Mouse (Mus musculus) neural tube, embryonic 15.5 days (tissue): ENCODE measurements around the gene Mef2a. TPM values are rescaled to one million over a fixed set of nuclear protein-coding genes. Genes with fewer than 3 reads are reported as not detected.

Experiments
- ATAC-seq: fragments of 200-750 bp; cut with Nextera tagmentation; 2 replicates; pipeline ENCODE4 v1.8.0; 2017; ENCODE audit warnings: mild to moderate bottlenecking, moderate TSS enrichment, moderate library complexity; ENCODE audit not compliant: low FRiP score
- H3K27ac ChIP-seq: fragments of 300-500 bp; sonication (generic); replicated peaks from 2 replicates; pipeline ENCODE4 v1.5.1; 2015; ENCODE audit warnings: mild to moderate bottlenecking, inconsistent platforms
- H3K27me3 ChIP-seq: fragments of 300-500 bp; sonication (generic); replicated peaks from 2 replicates; pipeline ENCODE4 v1.6.1; 2015; ENCODE audit warnings: inconsistent platforms
- H3K36me3 ChIP-seq: fragments of 300-500 bp; sonication (generic); 2 replicates; pipeline ENCODE4 v1.6.1; 2015; ENCODE audit warnings: inconsistent platforms
- H3K4me1 ChIP-seq: fragments of 300-500 bp; sonication (generic); 2 replicates; pipeline ENCODE4 v1.6.1; 2015; ENCODE audit warnings: inconsistent platforms
- H3K4me2 ChIP-seq: fragments of 300-500 bp; sonication (generic); 2 replicates; pipeline ENCODE4 v1.6.1; 2015; ENCODE audit warnings: inconsistent platforms, mild to moderate bottlenecking, moderate library complexity
- H3K4me3 ChIP-seq: fragments of 300-500 bp; sonication (generic); replicated peaks from 2 replicates; pipeline ENCODE4 v1.5.1; 2015; ENCODE audit warnings: mild to moderate bottlenecking, inconsistent platforms
- H3K9ac ChIP-seq: fragments of 300-500 bp; sonication (generic); replicated peaks from 2 replicates; pipeline ENCODE4 v1.6.1; 2015; ENCODE audit warnings: mild to moderate bottlenecking, inconsistent platforms
- H3K9me3 ChIP-seq: fragments of 300-500 bp; sonication (generic); replicated peaks from 2 replicates; pipeline ENCODE4 v1.6.1; 2016; ENCODE audit warnings: inconsistent platforms
- WGBS: fragments of 180-500 bp; shearing (Covaris S2); methylation state at CpG from one replicate; pipeline ENCODE4 v1.1.7; 2015; ENCODE audit warnings: mixed read lengths; 5-methylcytosine and 5-hydroxymethylcytosine counted together
- polyA plus RNA-seq: library from polyadenylated mRNA; unstranded; fragments of >200 nt; fragmentation: Nextera tagmentation; extraction: Ambion mirVana; gene quantifications from 2 replicates; pipeline ENCODE4 v1.2.1, GENCODE M21; 2015

Mef2a gene
- polyA plus RNA-seq, 1 experiment from 2014 or later = 30.1 TPM

DNA sequence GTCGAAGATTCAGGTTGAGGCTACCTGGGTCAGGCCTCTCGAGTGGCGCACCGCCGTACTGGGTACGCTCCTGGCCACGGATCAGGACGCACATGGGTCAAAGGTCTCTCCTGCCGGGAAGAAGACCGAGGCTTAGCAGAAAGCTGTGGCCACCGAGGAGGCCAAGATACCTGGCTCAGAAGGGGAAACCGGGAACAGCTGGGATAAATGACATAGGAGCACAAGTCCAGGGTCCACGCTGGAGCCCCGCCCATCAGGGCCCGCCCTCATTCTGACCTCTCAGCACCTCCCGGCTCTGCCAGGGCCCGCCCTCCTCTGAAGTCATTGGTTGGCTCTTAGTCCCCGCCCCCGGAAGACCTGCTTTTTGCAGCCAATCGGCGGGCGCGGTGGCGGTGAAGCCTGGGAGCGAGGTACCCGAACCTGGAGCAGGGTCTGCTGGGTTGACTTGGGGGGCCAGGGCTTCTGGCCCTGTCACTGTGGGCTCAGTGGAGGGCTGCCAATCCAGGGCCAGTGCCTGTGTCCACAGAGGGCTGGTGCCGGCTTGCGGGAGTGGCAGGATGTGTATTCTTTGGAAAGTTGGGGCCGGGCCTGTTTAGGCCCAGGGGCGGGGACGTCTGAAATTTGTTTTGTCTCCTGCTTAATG is 150.3 kb downstream of the Mef2a start, which contains the start of gene Lysmd4:
Gene Lysmd4, plus strand, starts transcription at position 325 of the 643 bp plus-strand sequence.
- Histone ChIP-seq H3K9me3 (no peaks in the 10 kb centered on the region), H3K27ac (peak within 1 kb of the TSS; percentile 68), H3K4me1 (peaks cover 24% of the 10 kb centered on the region), H3K4me3 (peak within 1 kb of the TSS; percentile 75), H3K27me3 (no peaks in the 10 kb centered on the region), H3K9ac (peak within 1 kb of the TSS; percentile 81), H3K36me3 (peaks cover 18% of the 10 kb centered on the region), H3K4me2 (peak within 1 kb of the TSS; percentile 92)
- peak; percentile 98 for ATAC-seq
- 4% methylated on average over 31 of the region's 31 CpGs for WGBS

DNA sequence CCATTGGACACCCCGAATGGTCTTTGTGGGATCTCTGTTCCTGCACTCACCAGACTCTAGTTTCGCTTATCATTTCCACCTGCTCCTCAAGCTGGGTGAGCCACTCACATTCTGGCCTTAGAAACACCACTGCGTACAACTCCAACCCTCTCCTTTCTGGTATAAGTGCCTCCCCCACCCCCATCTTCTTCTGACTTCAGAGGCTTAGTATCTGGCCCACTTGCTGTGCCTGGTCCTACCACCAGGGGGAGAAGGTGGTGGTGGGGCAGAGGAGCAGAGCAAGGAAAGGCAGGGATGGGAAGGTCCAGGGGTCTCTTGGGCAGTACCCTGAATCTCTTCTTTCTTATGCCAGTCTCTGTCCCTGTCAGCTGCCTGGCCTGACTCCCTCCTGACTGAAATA is 155.6 kb downstream of the Mef2a start:
- H3K27me3 ChIP-seq = no peaks in the 10 kb centered on the region
- H3K27ac ChIP-seq = no peak overlapping the region
- 0 out of 2 replicates have a peak, but pooled peaks cover 5% of the 10 kb centered on the region for H3K4me1 ChIP-seq
- H3K9ac ChIP-seq = no peak overlapping the region
- ATAC-seq = no peak
- no peaks in the 10 kb centered on the region for H3K36me3 ChIP-seq
- WGBS = 78% methylated on average over 3 of the region's 3 CpGs
- H3K4me2 ChIP-seq = no peak overlapping the region
- H3K4me3 ChIP-seq = no peak overlapping the region
- H3K9me3 ChIP-seq = no peaks in the 10 kb centered on the region

- Histone ChIP-seq H3K9ac (no peak overlapping the region), H3K27me3 (no peaks in the 10 kb centered on the region), H3K27ac (no peak overlapping the region), H3K4me1 (no peaks in the 10 kb centered on the region), H3K4me3 (no peak overlapping the region), H3K36me3 (no peaks in the 10 kb centered on the region), H3K9me3 (no peaks in the 10 kb centered on the region), H3K4me2 (no peak overlapping the region)
- no peak for ATAC-seq
- 90% methylated on average over 6 of the region's 6 CpGs for WGBS
Observed at GRCm38 (mm10) chr7:67216351-67216750, 156.3 kb downstream of the Mef2a start.

DNA sequence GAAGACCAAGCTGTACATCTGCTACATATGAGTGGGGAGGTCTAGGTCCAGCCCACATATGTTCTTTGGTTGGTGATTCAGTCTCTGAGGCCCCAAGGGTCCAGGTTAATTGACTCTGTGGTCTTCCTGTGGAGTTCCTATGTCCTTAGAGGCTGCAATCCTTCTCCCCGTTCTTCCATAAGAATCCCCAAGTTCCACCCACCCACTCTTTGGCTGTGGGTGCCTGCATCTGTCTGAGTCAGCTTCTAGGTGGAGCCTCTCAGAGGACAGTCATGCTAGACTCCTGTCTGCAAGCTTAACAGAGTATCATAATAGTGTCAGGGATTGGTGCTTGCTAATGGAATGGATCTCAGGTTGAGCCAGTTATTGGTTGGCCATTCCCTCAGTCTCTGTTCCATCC is 159.1 kb downstream of the Mef2a start:
- Histone ChIP-seq H3K4me1 (no peaks in the 10 kb centered on the region), H3K9ac (no peak overlapping the region), H3K27ac (no peak overlapping the region), H3K9me3 (no peaks in the 10 kb centered on the region), H3K36me3 (no peaks in the 10 kb centered on the region), H3K27me3 (no peaks in the 10 kb centered on the region), H3K4me3 (no peak overlapping the region), H3K4me2 (no peak overlapping the region)
- WGBS = 72% methylated on average over 1 of the region's 1 CpGs
- no peak for ATAC-seq

DNA sequence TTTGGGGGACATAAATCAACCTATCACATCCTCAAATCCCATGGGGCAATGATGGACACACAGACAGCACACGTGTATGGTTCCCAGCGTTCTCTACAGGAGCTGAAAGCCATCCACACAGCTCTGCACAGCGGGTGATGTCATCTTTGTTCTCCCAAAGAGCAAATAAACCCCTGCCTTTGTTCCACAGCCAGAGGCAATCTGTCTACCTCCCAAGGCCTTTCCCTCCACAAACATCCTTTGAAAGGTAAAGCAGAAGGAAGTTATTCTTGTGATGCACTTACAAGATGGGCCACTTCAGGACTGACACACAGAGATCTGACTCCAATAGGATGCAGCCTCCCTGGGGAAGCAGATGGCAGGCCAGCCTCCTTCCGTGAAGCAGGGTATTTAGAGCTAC is 160.7 kb downstream of the Mef2a start:
- Histone ChIP-seq H3K27ac (no peak overlapping the region), H3K36me3 (no peaks in the 10 kb centered on the region), H3K27me3 (no peaks in the 10 kb centered on the region), H3K9ac (no peak overlapping the region), H3K4me3 (no peak overlapping the region), H3K4me1 (no peaks in the 10 kb centered on the region), H3K4me2 (no peak overlapping the region), H3K9me3 (no peaks in the 10 kb centered on the region)
- WGBS = 28% methylated on average over 4 of the region's 4 CpGs
- no peak for ATAC-seq

GRCm38 (mm10) chr7:67211341-67211740 is 161.3 kb downstream of the Mef2a start:
- Histone ChIP-seq H3K4me1 (no peaks in the 10 kb centered on the region), H3K9me3 (no peaks in the 10 kb centered on the region), H3K4me2 (no peak overlapping the region), H3K9ac (no peak overlapping the region), H3K27ac (no peak overlapping the region), H3K27me3 (no peaks in the 10 kb centered on the region), H3K4me3 (no peak overlapping the region), H3K36me3 (no peaks in the 10 kb centered on the region)
- 26% methylated on average over 6 of the region's 6 CpGs for WGBS
- ATAC-seq = no peak

- no peak overlapping the region for H3K4me3 ChIP-seq
- H3K27ac ChIP-seq = no peak overlapping the region
- H3K4me2 ChIP-seq = no peak overlapping the region
- no peak; the same call in 1 of the 2 replicates for ATAC-seq
- H3K9me3 ChIP-seq = no peaks in the 10 kb centered on the region
- WGBS = 71% methylated on average over 6 of the region's 6 CpGs
- H3K9ac ChIP-seq = no peak overlapping the region
- H3K36me3 ChIP-seq = no peaks in the 10 kb centered on the region
- H3K4me1 ChIP-seq = no peaks in the 10 kb centered on the region
- no peaks in the 10 kb centered on the region for H3K27me3 ChIP-seq
Observed at GRCm38 (mm10) chr7:67210004-67210833, 162.4 kb downstream of the Mef2a start.

DNA sequence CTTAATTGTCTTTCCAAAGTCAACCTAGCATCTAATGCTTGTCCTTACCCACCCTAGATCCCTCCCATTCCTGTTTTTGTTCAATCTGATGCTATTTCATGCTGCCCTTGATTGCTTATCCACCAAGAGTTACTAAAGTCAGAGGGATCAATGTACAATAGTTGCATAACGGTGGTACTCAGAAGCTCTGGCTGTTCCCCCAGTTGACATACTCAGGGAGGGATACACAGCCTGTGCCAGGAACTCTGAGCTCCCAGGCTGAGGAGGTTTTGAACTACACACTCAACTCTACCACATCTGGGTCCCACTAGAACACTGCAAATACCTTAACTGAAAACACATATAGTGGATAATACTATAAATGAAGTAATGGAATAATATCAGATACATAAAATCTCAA is 164.3 kb downstream of the Mef2a start:
- no peak for ATAC-seq
- no peak overlapping the region for H3K4me3 ChIP-seq
- no peaks in the 10 kb centered on the region for H3K4me1 ChIP-seq
- WGBS = 89% methylated on average over 1 of the region's 1 CpGs
- no peak overlapping the region for H3K4me2 ChIP-seq
- H3K9ac ChIP-seq = no peak overlapping the region
- H3K27me3 ChIP-seq = no peaks in the 10 kb centered on the region
- no peak overlapping the region for H3K27ac ChIP-seq
- H3K9me3 ChIP-seq = no peaks in the 10 kb centered on the region
- no peaks in the 10 kb centered on the region for H3K36me3 ChIP-seq

- no peaks in the 10 kb centered on the region for H3K36me3 ChIP-seq
- no peak overlapping the region for H3K27ac ChIP-seq
- no peak overlapping the region for H3K4me3 ChIP-seq
- H3K4me2 ChIP-seq = no peak overlapping the region
- H3K9ac ChIP-seq = no peak overlapping the region
- H3K4me1 ChIP-seq = no peaks in the 10 kb centered on the region
- no peaks in the 10 kb centered on the region for H3K9me3 ChIP-seq
- no peaks in the 10 kb centered on the region for H3K27me3 ChIP-seq
- 61% methylated on average over 6 of the region's 6 CpGs for WGBS
- no peak for ATAC-seq
Observed at GRCm38 (mm10) chr7:67207701-67208100, 165.0 kb downstream of the Mef2a start.

DNA sequence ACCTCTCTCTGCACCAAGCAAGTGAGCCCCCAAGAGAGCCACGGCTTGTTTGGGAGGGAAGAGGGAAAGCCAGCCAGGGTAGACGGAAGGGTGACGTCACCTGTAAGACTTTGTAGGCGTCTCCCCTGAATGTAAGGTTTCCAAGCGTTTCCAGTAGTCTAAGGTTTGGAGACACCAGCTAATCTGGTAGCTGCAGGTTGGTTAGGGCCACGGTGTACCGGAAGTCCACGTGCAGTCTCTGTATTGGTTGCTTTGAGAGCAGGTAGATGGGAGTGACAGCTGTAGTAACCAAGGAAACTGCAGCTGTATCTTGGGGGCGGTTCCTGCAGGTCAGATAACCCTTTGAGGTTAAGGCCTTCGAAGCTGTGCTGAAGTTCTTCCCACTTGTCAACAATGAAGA is 166.2 kb downstream of the Mef2a start:
- Histone ChIP-seq H3K27me3 (no peaks in the 10 kb centered on the region), H3K27ac (no peak overlapping the region), H3K4me2 (no peak overlapping the region), H3K4me3 (no peak overlapping the region), H3K4me1 (no peaks in the 10 kb centered on the region), H3K9ac (no peak overlapping the region), H3K36me3 (no peaks in the 10 kb centered on the region), H3K9me3 (no peaks in the 10 kb centered on the region)
- no peak for ATAC-seq
- WGBS = 81% methylated on average over 10 of the region's 10 CpGs

- Histone ChIP-seq H3K9ac (no peak overlapping the region), H3K4me2 (no peak overlapping the region), H3K4me3 (no peak overlapping the region), H3K9me3 (no peaks in the 10 kb centered on the region), H3K27ac (no peak overlapping the region), H3K4me1 (no peaks in the 10 kb centered on the region), H3K36me3 (no peaks in the 10 kb centered on the region), H3K27me3 (no peaks in the 10 kb centered on the region)
- 89% methylated on average over 9 of the region's 9 CpGs for WGBS
- ATAC-seq = no peak
Observed at GRCm38 (mm10) chr7:67205734-67206425, 166.8 kb downstream of the Mef2a start.

DNA sequence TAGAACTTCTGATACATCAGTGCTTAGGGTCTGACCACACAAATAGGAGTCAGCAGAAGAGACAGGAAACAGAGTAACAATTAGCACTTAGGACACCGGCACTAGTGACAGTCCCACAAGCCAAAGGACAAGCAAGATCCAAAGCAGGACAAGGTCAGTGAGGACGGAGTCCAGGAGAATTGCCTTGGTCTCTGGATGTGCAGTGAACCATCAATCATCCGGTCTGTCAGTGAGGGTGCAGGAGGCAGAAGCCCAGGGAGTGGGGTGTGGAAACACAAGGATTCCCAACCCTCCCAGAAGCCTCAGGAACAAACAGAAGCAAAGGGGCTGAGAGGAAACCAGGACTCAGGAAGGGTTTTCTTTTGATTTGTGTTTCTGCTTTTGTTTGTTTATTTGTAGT is 169.0 kb downstream of the Mef2a start:
- Histone ChIP-seq H3K36me3 (no peaks in the 10 kb centered on the region), H3K4me1 (no peaks in the 10 kb centered on the region), H3K27me3 (no peaks in the 10 kb centered on the region), H3K9ac (no peak overlapping the region), H3K4me2 (no peak overlapping the region), H3K4me3 (no peak overlapping the region), H3K9me3 (no peaks in the 10 kb centered on the region), H3K27ac (no peak overlapping the region)
- 83% methylated on average over 3 of the region's 3 CpGs for WGBS
- no peak for ATAC-seq
